Mouse (Mus musculus) ES-Bruce4 (cell line): ENCODE data around the gene Tmem14a.
"Not testable (repeated sequence)": the region's sequence is repeated elsewhere in the genome, so short reads cannot be mapped to it uniquely, and the experiment has no call there.

Source experiments
- CTCF ChIP-seq: IDR thresholded peaks from one replicate; pipeline ENCODE4 v1.8.1; 2011; ENCODE audit warnings: low read depth, low read length
- EP300 ChIP-seq: IDR thresholded peaks from 2 replicates; pipeline ENCODE4 v1.6.1; 2011; ENCODE audit warnings: low read depth, low read length; ENCODE audit not compliant: insufficient read depth
- POLR2A ChIP-seq: IDR thresholded peaks from one replicate; pipeline ENCODE4 v1.8.1; 2011; ENCODE audit warnings: low read length; ENCODE audit not compliant: insufficient read depth

DNA sequence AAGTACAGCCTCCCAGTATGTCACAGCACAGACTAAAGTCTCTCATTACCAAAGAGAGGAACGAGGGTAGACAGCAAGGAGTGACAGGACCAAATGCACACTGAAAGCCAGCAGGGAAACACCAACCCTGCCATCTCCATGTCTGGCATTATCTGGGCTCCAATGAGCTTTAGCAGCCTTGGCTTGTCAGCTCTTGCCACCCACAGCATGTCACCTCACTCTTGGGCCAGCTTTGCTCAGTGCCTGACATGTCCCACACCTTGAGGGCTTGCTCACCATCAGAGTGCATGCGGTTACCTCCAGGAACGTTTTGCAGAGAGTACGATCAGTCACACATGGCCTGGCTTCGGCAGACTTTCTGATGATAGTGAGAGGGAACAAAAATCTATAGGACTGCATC, 57.0 kb downstream of the Tmem14a start:
- not testable (repeated sequence) for TF ChIP-seq EP300, POLR2A, CTCF
